Mouse (Mus musculus) embryonic fibroblast, embryonic 13.5 days (primary cell): ENCODE data around the gene Tcf7l1.

Experiments used
- CTCF ChIP-seq: IDR thresholded peaks from 2 replicates; pipeline ENCODE4 v1.5.1; 2011; ENCODE audit warnings: mild to moderate bottlenecking, control low read depth, low read length, moderate library complexity, borderline replicate concordance; ENCODE audit not compliant: insufficient read depth
- POLR2A ChIP-seq: IDR thresholded peaks from 2 replicates; pipeline ENCODE4 v1.6.1; 2011; ENCODE audit warnings: low read depth, mild to moderate bottlenecking, control low read depth, low read length, moderate library complexity

DNA sequence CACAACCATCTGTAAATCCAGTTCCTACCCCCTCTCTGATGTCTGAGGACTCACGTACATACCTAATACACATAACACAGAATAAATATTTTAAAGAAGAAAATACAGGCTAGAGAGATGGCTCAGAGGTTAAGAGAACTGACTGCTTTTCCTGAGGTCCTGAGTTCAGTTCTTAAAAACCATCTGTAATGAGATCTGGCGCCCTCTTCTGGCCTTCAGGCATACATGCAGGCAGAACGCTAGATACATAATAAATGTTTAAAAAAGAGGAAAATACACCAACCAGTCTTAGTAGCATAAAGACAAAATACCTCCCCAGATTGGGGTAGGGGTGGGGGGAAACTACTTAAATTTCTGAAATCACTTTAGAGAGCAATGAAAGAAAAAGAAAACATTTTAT, 131.0 kb downstream of the Tcf7l1 start:
- TF ChIP-seq POLR2A (no peak), CTCF (no peak)
